Mouse (Mus musculus) heart, postnatal 0 days (tissue): ENCODE measurements around the gene Exosc10.

Experiments
- CTCF ChIP-seq: IDR thresholded peaks from 2 replicates; pipeline ENCODE4 v1.5.1; 2016; ENCODE audit warnings: antibody characterized with exemption, control low read depth, low read depth
- EP300 ChIP-seq: IDR thresholded peaks from 2 replicates; pipeline ENCODE4 v1.6.1; 2016; ENCODE audit warnings: antibody characterized with exemption, low read depth

DNA sequence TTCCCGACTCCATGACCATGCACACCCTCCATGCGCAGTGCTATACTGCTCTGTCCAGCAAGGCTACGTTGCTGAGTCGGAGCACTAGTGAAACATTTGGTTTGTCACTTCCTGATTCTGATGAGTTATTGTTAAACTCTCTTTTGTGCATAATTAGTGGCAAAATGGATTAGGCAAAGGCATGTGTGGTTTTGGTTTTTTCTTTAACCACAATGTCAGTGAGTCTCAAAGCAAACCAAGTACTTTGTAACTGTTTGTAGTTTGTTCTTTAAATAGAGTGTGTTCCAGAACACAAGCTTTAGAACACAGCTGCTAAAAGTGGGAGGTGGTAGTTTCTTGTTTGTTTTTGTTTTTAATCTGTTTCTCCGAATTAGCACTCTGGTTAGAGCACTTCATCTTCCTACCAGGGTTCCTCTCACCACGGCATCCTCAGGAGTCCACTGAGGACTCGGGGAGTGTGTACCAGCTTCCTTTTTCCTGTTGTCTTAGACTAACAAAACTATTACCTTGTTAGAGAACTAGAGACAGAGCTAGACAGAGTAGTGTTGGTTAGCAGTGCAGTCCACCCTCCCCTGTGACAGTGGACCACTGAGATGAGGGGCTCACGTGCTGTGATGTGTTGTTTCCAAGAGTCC lies 48.7 kb upstream of the Exosc10 start:
- TF ChIP-seq CTCF (no peak), EP300 (no peak)
